Mouse (Mus musculus) ES-E14 (cell line): ENCODE measurements around the gene Mcpt2. TPM values are rescaled to one million over a fixed set of nuclear protein-coding genes. Genes with fewer than 3 reads are reported as not detected.
"Not testable (repeated sequence)": the region's sequence is repeated elsewhere in the genome, so short reads cannot be mapped to it uniquely, and the experiment has no call there.

Source experiments
- DNase-seq: peaks from one replicate; pipeline ENCODE4 v3.0.0-alpha.2; 2013; ENCODE audit warnings: low read depth, low spot score
- H3K27ac ChIP-seq: 2 replicates; pipeline ENCODE4 v1.5.1; 2012; ENCODE audit warnings: low read depth, mild to moderate bottlenecking, low read length, moderate library complexity, mixed read lengths; ENCODE audit not compliant: poor library complexity, insufficient read depth, severe bottlenecking
- H3K36me3 ChIP-seq: 2 replicates; pipeline ENCODE4 v1.6.1; 2012; ENCODE audit warnings: mild to moderate bottlenecking, low read length, moderate library complexity, mixed read lengths; ENCODE audit not compliant: control insufficient read depth, poor library complexity, insufficient read depth, severe bottlenecking
- H3K4me1 ChIP-seq, 2 experiments: fragments of 150-350 bp in 1 of 2; sonication (generic) in 1 of 2; 2 replicates each; pipeline ENCODE4 v1.6.1; 2012; ENCODE audit warnings: low read length in 2 of 2, mild to moderate bottlenecking in 1 of 2, mixed read lengths in 1 of 2; ENCODE audit not compliant: control insufficient read depth in 2 of 2, insufficient read depth in 2 of 2, poor library complexity in 1 of 2
- H3K4me3 ChIP-seq, 2 experiments: fragments of 150-350 bp in 1 of 2; sonication (generic) in 1 of 2; 2 replicates each; pipeline ENCODE4 v1.5.1; 2012; ENCODE audit warnings: low read length in 2 of 2, low read depth in 1 of 2, mild to moderate bottlenecking in 1 of 2, mixed read lengths in 1 of 2; ENCODE audit not compliant: insufficient read depth in 1 of 2, poor library complexity in 1 of 2, severe bottlenecking in 1 of 2
- H3K9ac ChIP-seq: 2 replicates; pipeline ENCODE4 v1.6.1; 2012; ENCODE audit warnings: low read depth, mild to moderate bottlenecking, low read length, mixed read lengths; ENCODE audit not compliant: poor library complexity, insufficient read depth, severe bottlenecking
- H3K9me3 ChIP-seq: fragments of 150-350 bp; sonication (generic); 2 replicates; pipeline ENCODE4 v1.6.1; 2012; ENCODE audit warnings: low read depth, mild to moderate bottlenecking, low read length; ENCODE audit not compliant: control insufficient read depth, insufficient read depth
- CHD2 ChIP-seq: IDR thresholded peaks from 2 replicates; pipeline ENCODE4 v1.6.1; 2014; ENCODE audit warnings: mild to moderate bottlenecking, low read depth, low read length, inconsistent platforms
- HCFC1 ChIP-seq: IDR thresholded peaks from 2 replicates; pipeline ENCODE4 v1.6.1; 2012; ENCODE audit warnings: low read length, inconsistent platforms, borderline replicate concordance; ENCODE audit not compliant: insufficient read depth
- MAFK ChIP-seq: IDR thresholded peaks from 2 replicates; pipeline ENCODE4 v1.6.1; 2014; ENCODE audit warnings: mild to moderate bottlenecking, low read depth, low read length, inconsistent platforms; ENCODE audit not compliant: insufficient read depth
- ZC3H11A ChIP-seq: IDR thresholded peaks from 2 replicates; pipeline ENCODE4 v1.6.1; 2012; ENCODE audit warnings: low read depth, mild to moderate bottlenecking, inconsistent platforms, low read length, borderline replicate concordance
- ZNF384 ChIP-seq: IDR thresholded peaks from 2 replicates; pipeline ENCODE4 v1.6.1; 2012; ENCODE audit warnings: low read depth, low read length, inconsistent platforms
- in situ Hi-C, 2 experiments: fragments of 600-800 bp; cut with MboI; formaldehyde crosslinking; loops; one replicate each; pipeline ENCODE4 v1.15.1; 2025; ENCODE audit warnings: low sequenced_read_pairs in 2 of 2, inconsistent platforms in 1 of 2; ENCODE audit not compliant: unreplicated experiment in 2 of 2
- total RNA-seq: library from RNA; depleted of rRNA; stranded (reverse); fragments of 300-350 nt; gene quantifications from 2 replicates; pipeline ENCODE4 v1.2.3, GENCODE M21; 2012; rRNA removed

Gene Mcpt2
- not detected in 2 replicates for total RNA-seq

GRCm38 (mm10) chr14:56041792-56042191, at the start of gene Mcpt2:
Gene Mcpt2, plus strand, starts transcription at chr14:56042041.
- H3K27ac ChIP-seq, H3K36me3 ChIP-seq, H3K4me1 ChIP-seq, H3K9ac ChIP-seq, in situ Hi-C loops, H3K4me3 ChIP-seq, DNase-seq, H3K9me3 ChIP-seq: not testable (repeated sequence)

GRCm38 (mm10) chr14:56013147-56013546, 28.7 kb upstream of the Mcpt2 start:
- Histone ChIP-seq H3K9me3 (no peaks in the 10 kb centered on the region), H3K9ac (no peak overlapping the region), H3K4me1 (no peaks in the 10 kb centered on the region), H3K27ac (no peak overlapping the region), H3K4me3 (no peak overlapping the region), H3K36me3 (no peaks in the 10 kb centered on the region)
- DNase-seq: no peak
- TF ChIP-seq MAFK (no peak), CHD2 (no peak), ZC3H11A (no peak), HCFC1 (no peak), ZNF384 (no peak)
- in situ Hi-C loops: no loop called here

- no peak overlapping the region for H3K9ac ChIP-seq
- no peak for DNase-seq
- in situ Hi-C loops: no loop called here
- no peaks in the 10 kb centered on the region for H3K4me1 ChIP-seq
- TF ChIP-seq ZC3H11A: no peak
- no peak for TF ChIP-seq MAFK
- no peak for TF ChIP-seq HCFC1
- no peak for TF ChIP-seq CHD2
- no peak for TF ChIP-seq ZNF384
- no peak overlapping the region for H3K4me3 ChIP-seq
- no peaks in the 10 kb centered on the region for H3K36me3 ChIP-seq
- no peak overlapping the region for H3K27ac ChIP-seq
- H3K9me3 ChIP-seq: no peaks in the 10 kb centered on the region
These were observed 27.9 kb upstream of the Mcpt2 start for GRCm38 (mm10) chr14:56013924-56014323.

GRCm38 (mm10) chr14:56017671-56018070, 24.2 kb upstream of the Mcpt2 start, which contains the start of gene Mcpt1:
Gene Mcpt1, plus strand, starts transcription at chr14:56017971.
- H3K27ac ChIP-seq, H3K4me1 ChIP-seq, in situ Hi-C loops, H3K4me3 ChIP-seq, H3K9me3 ChIP-seq, H3K9ac ChIP-seq, DNase-seq, H3K36me3 ChIP-seq: not testable (repeated sequence)

- no peak for DNase-seq
- Histone ChIP-seq H3K4me1 (no peaks in the 10 kb centered on the region), H3K27ac (no peak overlapping the region), H3K4me3 (no peak overlapping the region), H3K36me3 (no peaks in the 10 kb centered on the region), H3K9ac (no peak overlapping the region), H3K9me3 (no peaks in the 10 kb centered on the region)
- TF ChIP-seq ZC3H11A (no peak), CHD2 (no peak), MAFK (no peak), ZNF384 (no peak), HCFC1 (no peak)
- in situ Hi-C loops: no loop called here
These were observed 22.4 kb upstream of the Mcpt2 start for GRCm38 (mm10) chr14:56019446-56019845.

- in situ Hi-C loops, H3K36me3 ChIP-seq, DNase-seq, H3K27ac ChIP-seq, H3K9me3 ChIP-seq, H3K4me1 ChIP-seq, H3K4me3 ChIP-seq, H3K9ac ChIP-seq: not testable (repeated sequence)
These were observed 20.5 kb upstream of the Mcpt2 start for GRCm38 (mm10) chr14:56021305-56021704.

- H3K27ac ChIP-seq, H3K4me3 ChIP-seq, DNase-seq, H3K9ac ChIP-seq, H3K4me1 ChIP-seq, in situ Hi-C loops, H3K9me3 ChIP-seq, H3K36me3 ChIP-seq: not testable (repeated sequence)
These were observed 11.4 kb upstream of the Mcpt2 start, which contains the start of gene Mcpt9 for GRCm38 (mm10) chr14:56030395-56030794. Gene Mcpt9, minus strand, starts transcription at chr14:56030495.
